Mouse (Mus musculus) adrenal gland, adult 18-20 months (tissue): ENCODE measurements around the gene Pum1. TPM values are rescaled to one million over a fixed set of nuclear protein-coding genes. Genes with fewer than 3 reads are reported as not detected.
"Not testable (repeated sequence)": the region's sequence is repeated elsewhere in the genome, so short reads cannot be mapped to it uniquely, and the experiment has no call there.

Experiments
- DNase-seq, 2 experiments: peaks; one replicate each; pipeline ENCODE4 v3.0.0; 2021 to 2022; ENCODE audit warnings: low spot score in 2 of 2
- total RNA-seq, 2 experiments: library from RNA; stranded (reverse); gene quantifications; 1 replicate in 1 of 2; 2 replicates in 1 of 2; pipeline ENCODE4 v1.2.3; 2021

Gene Pum1
- total RNA-seq, 2 experiments from 2014 or later: 68.9 to 79.0 TPM

- DNase-seq: no peak
Measured at GRCm38 (mm10) chr4:130667686-130668085, 4.6 kb downstream of the Pum1 start.

DNA sequence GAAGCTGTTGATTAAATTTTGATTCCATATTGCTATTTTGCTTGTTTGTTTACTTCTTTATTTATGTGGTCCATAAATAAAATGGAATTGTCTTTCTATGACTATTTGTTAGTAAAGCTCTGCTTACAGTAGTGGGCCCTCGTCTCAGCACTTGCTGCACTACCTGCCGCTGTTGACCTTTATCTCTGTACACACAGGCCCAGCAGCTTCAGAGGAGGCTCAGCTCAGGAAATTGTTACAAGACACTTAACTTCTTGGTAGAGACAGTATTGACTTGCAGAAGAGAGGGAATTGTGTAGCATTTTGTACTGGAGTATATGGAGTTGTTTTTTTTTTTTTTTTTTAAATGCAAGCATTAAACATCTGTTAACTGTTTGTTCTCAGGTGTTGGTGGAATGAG, 5.4 kb downstream of the Pum1 start:
- DNase-seq: no peak

GRCm38 (mm10) chr4:130668991-130669390, 5.9 kb downstream of the Pum1 start:
- DNase-seq: no peak

- DNase-seq: not testable (repeated sequence)
Measured at GRCm38 (mm10) chr4:130670023-130670422, 6.9 kb downstream of the Pum1 start.

DNA sequence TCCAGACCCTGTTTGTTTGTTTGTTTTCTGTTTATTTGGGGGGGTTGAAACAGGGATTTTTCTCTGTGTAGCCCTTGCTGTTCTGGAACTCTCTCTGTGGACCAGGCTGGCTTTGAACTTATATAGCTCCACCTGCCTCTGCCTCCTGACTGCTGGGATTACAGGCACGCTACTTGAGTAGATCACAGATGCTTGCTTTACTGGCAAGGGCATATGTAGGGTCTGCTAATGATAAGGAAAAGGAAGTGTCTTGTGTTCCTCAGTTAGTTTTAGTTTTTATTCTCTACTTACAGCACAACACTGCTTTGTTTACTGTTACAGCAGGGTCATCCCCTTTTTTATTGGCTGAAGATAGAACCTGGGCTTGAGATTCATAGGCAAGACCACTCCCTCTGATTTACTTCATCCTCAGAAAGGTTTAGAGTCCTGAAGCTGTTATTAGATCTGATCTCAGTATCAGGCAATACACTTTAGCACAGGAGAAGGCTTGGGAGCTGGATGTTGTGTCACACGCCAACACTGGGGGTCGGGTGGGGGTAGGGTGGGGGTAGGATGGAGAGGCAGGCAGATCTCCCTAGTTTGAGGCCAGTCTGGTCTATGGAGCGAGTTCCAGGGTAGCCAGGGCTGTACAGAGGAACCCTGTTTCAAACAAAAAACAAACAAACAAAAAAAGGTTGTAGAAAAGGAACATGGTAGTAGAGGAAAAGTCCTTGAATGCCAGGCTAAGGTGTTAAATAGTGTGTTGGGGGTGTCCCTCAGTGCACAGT, 8.1 kb downstream of the Pum1 start:
- no peak for DNase-seq

DNA sequence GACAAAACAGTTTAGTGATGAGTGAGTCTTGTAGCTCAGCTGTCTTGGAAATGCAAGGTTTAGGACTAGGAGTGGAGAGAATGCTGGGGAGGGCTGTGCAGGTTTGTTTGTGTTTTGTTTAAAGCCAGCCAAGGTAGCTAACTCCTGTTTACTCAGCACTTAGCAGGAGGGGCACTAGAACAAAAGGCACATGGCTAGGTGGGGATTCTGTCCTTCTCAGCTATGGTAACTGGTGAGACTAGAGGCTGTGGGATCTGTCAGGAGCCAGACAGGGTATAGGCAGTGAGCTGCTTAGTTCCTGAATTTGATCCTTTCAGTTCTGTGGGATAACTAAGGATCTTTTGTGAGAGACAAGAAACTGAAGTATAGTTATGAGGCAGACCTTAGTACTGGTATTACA, 9.0 kb downstream of the Pum1 start:
- no peak for DNase-seq

- no peak for DNase-seq
Measured at GRCm38 (mm10) chr4:130676746-130677145, 13.6 kb downstream of the Pum1 start.

DNA sequence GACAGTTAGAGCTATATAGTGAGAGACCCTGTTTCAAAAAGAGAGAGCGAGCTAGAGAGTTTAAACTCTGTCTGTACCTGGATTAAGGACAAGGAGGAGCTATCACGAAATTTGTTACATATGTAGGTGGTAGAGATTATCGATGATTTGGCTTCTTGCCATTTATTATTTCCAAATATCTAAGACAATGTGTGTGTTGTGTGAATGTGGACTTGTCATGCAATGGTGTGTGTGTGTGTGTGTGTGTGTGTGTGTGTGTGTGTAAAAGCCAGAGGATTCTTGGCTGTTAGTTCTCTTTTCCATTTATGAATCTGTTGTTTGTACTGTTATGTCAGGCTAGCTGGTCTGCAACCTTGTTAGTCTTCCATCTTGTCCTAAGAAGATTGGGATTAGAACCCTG, 15.0 kb downstream of the Pum1 start:
- DNase-seq: no peak

- DNase-seq: no peak
Measured at GRCm38 (mm10) chr4:130680676-130681075, 17.6 kb downstream of the Pum1 start.

- not testable (repeated sequence) for DNase-seq
Measured at GRCm38 (mm10) chr4:130683051-130683450, 19.9 kb downstream of the Pum1 start.

DNA sequence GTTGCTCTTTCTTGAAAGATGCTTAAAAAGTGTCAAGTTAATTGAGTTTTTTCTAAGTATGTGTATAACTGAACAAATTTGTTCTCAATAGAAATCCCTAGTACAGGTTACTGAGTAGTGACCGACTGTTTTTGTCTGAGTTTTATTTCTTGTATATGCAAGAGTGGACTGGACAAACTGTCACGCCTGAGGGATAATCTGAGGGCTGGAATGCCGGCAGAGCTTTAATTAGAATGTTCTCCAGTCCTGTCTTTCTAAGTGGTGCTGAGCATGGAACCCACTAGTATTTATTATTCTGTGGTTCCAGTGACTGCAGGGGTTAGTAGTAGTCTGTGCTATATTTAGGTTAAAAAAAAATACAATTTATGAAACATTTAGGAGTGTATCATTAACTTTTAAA, 30.8 kb downstream of the Pum1 start:
- DNase-seq: no peak

DNA sequence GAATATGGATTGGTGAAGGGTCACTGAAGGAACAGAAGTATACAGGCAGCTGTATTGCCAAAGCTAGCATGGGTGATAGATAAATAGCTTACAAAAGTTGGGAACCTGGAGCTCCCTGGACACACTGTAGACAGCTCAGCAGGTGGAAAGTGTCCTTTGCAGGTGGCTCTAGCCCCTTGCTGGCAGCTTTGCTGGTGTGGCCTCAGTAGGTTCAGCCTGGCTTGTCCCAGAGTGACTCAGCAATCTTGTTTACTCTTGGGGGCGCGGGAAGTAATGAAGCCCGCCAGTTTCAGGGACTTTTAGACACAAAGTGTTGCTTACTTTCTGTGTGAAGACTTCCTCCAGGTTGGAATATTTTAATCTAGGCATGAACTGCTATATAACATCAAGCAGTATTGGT, 31.9 kb downstream of the Pum1 start:
- no peak for DNase-seq

DNA sequence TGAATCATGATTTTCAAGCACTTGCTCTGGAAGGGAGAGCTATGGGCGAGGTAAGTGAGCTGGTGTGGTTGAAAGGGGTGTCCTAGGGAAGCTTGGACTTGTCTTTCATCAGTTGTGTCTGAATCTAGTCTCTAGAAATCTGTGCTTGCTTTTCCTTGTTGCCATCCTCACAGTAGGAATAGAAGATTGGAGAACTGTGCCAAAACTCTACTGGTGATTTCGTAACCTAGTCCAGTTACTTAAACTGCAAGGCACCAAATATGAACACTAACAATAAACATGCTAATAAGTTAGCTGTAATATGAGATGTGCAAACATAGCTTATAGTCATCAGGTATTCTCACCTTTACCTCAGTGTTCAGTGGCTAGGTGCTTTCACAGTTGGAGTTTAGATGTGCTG, 37.9 kb downstream of the Pum1 start:
- no peak for DNase-seq

- no peak for DNase-seq
Measured at GRCm38 (mm10) chr4:130702835-130703535, 39.9 kb downstream of the Pum1 start.

DNA sequence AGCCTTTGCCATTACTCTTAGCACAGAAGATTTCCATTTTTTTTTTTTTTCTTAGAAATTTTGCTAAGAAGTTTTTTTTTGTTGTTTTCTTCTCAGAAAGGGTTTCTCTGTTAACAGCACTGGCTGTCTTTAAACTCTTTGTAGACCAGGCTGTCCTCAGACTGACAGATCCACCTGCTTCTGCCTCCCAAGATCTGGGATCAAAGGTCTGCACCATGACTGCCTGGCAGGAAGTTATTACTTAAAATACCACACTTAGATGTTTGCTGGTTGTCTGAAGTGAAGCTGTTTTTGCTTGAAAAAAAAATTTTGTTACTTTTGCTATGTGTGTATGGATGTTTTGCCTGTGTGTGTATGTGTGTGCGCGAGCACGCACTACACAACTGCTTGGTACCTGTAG, 40.5 kb downstream of the Pum1 start:
- no peak for DNase-seq

DNA sequence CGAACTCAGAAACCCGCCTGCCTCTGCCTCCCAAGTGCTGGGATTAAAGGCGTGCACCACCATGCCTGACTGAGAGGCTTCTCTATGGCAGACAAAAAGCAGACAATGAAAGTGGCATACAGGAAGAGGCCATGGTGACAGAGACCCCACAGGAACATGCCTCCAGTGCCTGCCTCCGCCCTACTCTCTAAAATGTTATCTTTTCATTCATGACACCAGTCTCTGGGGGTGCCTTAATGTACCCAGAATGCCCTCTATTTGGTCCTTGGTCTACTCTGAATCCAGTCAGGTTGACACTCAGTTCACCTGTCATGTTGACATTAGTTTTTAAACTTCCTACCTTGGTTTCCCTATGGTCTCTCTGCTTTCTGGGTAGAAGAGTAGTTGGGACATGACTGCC, 41.5 kb downstream of the Pum1 start:
- DNase-seq: no peak

DNA sequence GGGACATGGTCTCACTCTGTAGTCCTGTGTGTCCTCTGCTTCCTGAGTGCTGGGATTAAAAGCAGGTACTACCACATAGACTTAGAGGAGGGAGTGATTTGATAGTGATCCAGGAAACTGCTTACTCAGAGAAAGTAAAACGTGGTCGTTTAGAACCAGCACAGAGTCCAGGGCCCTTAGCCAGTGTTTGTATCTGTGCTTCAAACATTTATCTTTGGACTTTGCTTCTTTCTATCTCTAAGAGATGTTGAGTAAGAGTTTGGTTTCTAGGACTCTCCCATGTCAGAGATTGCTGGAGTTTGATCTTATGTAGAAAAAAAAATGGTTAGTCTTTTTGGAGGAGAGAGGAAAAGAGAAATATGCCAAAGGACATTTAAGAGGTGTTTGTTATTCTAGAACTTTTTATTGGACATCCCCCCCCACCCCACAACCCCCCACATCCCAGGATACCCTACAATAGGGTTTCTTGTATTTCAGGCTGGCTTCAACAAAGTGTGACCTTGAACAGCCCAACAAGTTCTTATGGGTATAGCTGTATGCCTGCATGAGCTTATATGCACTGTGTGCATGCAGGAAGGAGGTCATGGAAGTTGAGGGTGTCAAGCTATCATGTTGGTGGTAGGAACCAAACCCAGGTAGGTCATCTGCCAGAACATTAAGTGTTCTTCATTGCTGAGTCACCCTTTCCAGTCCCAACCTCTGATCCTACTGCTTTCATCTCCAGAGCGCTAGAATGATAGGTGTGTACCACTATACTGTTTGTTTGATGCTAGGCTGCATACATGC, 43.3 kb downstream of the Pum1 start:
- no peak for DNase-seq

DNA sequence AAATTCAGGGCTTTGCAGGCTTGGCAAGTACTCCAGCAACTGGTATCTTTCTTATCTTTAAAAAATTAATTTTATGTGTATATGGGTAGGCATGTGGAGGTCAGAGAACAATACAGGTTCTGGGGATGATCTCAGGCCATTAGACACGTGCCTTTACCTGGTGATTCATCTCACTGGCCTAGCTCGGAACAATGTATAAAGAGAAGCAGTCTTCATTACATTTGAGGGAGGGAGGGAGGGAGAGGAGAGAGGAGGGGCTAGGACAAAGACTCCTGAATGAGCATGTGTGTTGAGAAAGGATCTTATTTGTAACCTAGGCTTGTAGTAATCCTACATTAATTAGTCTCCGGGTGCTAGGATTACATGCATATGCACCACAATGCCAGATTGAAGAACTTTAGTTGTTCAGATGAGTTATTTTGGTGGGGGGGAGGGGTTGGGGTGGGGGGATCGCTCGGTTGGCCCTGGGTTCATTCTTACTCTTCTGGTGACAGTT, 48.3 kb downstream of the Pum1 start:
- no peak for DNase-seq

DNA sequence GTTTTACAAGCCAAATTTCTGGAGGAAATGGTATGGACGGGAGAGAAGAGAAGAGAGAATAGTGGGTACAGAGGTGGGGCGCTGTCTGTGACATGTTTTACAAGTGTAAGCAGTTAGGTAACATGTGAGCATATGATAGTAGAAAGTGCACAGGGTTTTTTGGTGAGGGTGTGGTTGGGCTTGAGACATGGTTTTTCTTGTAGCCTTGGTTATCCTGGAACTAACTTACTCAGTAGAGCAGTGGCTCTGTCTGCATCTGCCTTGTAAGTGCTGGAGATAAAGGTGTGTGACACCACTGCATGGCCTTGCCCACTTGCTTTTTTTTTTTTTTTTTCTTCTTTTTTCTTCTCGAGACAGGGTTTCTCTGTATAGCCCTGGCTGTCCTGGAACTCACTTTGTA, 49.2 kb downstream of the Pum1 start:
- DNase-seq: no peak

- DNase-seq: no peak
Measured at GRCm38 (mm10) chr4:130713430-130713829, 50.3 kb downstream of the Pum1 start.

GRCm38 (mm10) chr4:130715126-130715525, 52.0 kb downstream of the Pum1 start:
- DNase-seq: no peak

DNA sequence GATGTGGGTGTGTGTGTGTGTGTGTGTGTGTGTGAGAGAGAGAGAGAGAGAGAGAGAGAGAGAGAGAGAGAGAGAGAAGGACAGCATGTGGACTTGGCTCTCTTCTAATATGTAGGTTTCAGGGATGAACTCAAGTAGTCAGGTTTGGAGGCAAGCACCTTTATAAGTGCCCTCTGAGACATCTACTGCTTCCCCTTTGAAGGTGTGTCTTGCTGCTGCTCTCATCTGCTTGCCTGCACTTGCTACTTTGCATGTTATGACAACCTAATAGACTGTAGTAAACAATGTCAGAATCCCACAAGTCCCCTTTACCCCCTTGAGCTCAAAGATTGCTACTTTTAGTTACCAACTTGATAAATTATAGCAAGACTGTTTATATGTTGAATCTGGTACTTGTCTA, 52.5 kb downstream of the Pum1 start:
- no peak for DNase-seq
